Mouse (Mus musculus): ENCODE measurements around the gene Ccdc158.

DNA sequence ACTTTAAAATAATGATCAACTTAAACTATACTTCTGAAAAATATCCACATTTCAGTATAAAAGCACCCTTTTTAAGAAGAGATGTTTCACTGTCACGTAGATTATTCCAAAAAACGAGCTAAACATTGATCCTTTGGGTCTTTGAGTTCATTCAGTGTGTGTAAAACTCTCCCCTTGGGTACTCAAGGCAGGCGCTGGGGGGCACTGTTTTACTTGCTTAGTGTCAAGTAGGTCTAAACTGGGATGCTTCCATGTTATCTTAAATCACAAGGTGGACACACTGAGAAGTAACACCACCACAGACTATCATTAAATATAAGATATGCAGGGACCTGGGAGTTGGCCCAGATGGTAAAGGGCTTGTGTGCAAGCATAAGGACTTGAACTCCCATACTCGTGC lies 41.5 kb downstream of the Ccdc158 start:
- TF ChIP-seq CTCF (IDR thresholded peaks at IDR 0.05; ENCODE audit: low read depth, low read length): no peak
- TF ChIP-seq POLR2A (IDR thresholded peaks at IDR 0.05; ENCODE audit: borderline replicate concordance, low read depth, low read length): no peak
